Mouse (Mus musculus): ENCODE measurements around the gene Zfp131. TPM values are rescaled to one million over a fixed set of nuclear protein-coding genes. Genes with fewer than 3 reads are reported as not detected.

The Zfp131 gene
- 6.8 and 17.4 TPM in 2 replicates for polyA plus RNA-seq (2012; rRNA removed)

GRCm38 (mm10) chr13:119790761-119791579 is at the start of gene Zfp131:
Zfp131 (minus strand) TSS chr13:119790889.

DNA sequence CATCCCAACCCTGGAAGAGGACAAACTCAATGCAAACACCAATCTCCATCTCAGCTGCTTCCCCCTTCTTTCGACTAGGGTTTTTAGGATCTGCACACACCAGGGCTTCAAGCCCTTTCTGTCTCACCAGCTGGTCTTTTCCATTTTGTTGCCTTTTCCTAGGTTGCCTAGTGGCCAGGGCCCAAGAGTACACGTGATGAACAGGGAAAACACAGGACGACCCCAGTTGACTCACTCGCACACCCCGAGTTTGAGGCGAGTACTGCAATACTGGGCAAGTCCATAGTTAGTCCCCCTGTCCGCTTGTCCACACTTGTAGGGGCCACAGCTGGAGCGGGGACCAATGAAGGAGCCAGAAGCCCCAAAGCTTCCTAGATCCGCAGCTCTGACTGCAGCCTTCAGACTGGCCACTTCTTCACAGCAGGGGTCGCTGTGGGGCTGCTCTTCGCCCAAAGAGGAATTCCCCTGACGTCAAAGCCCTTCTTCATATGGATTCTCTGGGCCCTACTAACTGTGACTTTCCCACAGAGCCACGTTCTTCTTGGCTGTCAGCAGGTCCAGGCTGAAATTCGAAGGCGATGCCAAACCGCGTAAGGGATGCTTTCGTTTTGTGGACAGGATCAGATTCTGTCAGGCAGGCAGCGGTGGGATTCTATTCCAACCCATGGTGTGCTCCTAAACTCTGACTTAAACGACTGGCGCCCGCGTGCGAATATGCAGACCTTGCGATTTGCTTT is 44.8 kb upstream of the Zfp131 start, which contains the start of gene D13Ertd608e:
Gene D13Ertd608e (plus strand): TSS at position 687 of the 737 bp plus-strand sequence.

GRCm38 (mm10) chr13:119830116-119830515 is 39.4 kb upstream of the Zfp131 start, which contains the start of gene AF067063:
AF067063 (minus strand) TSS chr13:119830216.

DNA sequence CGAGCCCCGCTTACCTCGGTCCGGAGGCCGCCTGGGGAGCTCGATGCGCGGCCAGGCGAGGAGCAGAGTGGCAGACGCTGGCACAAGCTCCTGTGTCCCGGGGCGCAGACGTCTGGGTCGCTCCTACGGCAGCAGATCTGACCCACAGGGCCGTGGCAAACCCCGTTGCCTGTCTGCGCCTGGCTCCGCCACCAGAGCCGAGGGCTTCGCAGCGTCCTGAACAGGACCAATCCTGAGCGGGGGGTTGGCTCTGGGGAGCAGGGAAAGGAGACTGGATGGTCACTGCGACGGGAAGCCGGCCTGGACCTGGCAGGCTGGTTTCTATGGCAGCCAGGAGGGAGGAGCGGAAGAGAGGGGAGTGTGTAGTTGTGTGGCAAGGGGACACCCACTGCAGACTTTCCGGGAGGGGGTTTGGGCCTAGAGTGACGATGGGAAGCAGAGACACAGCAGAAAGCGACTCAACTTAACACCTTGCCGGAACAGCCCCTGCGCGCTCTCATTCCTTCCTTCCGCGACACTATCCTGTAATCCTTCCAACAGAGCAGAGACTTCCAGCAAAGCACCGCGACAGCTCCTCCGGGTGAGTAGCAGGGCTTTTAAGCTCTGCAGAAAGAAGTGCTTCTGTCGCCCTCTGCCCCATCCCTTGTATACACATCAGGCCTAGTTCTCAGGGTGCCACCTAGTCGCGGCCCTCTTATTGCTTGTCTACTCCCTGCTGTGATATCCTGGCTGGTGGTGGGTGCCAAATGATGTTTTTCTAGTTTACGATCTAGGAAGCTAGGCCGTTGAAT is 34.8 kb downstream of the Zfp131 start, which contains the start of gene Nim1k:
Gene Nim1k (minus strand): TSS at position 202 of the 791 bp plus-strand sequence.

Other genes starting within 250 kb of the Zfp131 start
- gene Ccl28, start 167.1 kb downstream of the Zfp131 start, polyA plus RNA-seq (2012; rRNA removed): 0.37 and 0.60 TPM in 2 replicates
- 23.6 and 31.8 TPM in 2 replicates for gene Hmgcs1, start 100.5 kb downstream of the Zfp131 start, polyA plus RNA-seq (2012; rRNA removed)
- gene Nim1k, start 35.0 kb downstream of the Zfp131 start, polyA plus RNA-seq (2012; rRNA removed): 0.76 and 0.79 TPM in 2 replicates
- gene AF067063, start 39.3 kb upstream of the Zfp131 start, polyA plus RNA-seq (2012; rRNA removed): not detected in 2 replicates
- gene D13Ertd608e, start 45.1 kb upstream of the Zfp131 start, polyA plus RNA-seq (2012; rRNA removed): 0.59 TPM in 1 of 2 replicates, not detected in the other
- gene Tcstv1, start 103.9 kb upstream of the Zfp131 start, polyA plus RNA-seq (2012; rRNA removed): not detected in 2 replicates
- not detected in 2 replicates for gene Gm21761, start 138.4 kb upstream of the Zfp131 start, polyA plus RNA-seq (2012; rRNA removed)
- not detected in 2 replicates for gene B020031M17Rik, start 159.9 kb upstream of the Zfp131 start, polyA plus RNA-seq (2012; rRNA removed)
- gene Gm36079, start 236.1 kb upstream of the Zfp131 start, polyA plus RNA-seq (2012; rRNA removed): not detected in 2 replicates